Mouse (Mus musculus): ENCODE results near the gene Vipas39. TPM values are rescaled to one million over a fixed set of nuclear protein-coding genes. Genes with fewer than 3 reads are reported as not detected.

Gene Vipas39
- 23.7 and 24.5 TPM in 2 replicates for polyA plus RNA-seq (2012; rRNA removed)

GRCm38 (mm10) chr12:87266108-87266826 lies at the start of gene Vipas39, which contains the start of gene Ahsa1:
Gene Vipas39, minus strand, starts transcription at chr12:87266256.
Gene Ahsa1, plus strand, starts transcription at chr12:87266479.

DNA sequence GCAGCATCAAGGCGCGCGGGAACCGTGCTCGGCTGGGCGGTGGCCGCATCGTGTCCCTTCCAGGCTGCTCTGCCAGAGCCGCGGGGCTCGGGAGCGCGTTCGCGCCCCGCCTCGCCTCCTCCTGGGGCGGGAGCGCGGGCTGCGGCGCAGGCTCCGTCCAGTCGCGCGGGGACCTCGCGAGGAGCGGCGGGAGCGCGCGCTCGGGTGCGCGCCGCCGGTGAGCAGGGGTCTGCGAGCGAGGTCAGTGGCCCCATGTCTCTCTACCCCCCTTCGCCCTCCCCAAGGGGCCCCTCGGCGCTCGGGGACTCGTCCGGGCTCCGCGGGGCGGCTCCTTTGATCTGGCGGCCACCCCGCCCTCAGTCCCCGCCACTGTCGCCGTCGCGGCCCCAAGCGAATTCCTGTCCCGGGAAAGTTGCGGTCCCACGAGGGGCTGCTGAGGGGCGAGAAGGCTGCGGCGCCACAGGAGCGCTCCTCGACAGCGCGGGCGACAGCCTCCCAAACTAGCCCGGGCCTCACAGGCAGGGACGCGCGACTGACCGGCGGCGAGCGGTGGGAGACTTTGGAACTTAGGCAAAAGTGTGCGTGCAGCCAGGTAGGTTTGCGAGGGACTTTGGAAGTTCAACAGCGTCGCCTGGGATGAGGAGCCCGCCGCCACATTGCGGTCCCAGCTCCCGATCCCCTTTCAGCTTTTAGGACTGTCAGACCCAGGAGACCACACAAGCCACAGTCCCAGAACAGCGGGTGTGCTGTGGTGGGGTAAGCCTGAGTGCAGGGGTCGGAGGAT lies 33.8 kb upstream of the Vipas39 start, which contains the start of gene Ism2:
Ism2 (minus strand) TSS at position 49 of the 784 bp plus-strand sequence.

GRCm38 (mm10) chr12:87238632-87239031 lies 27.4 kb downstream of the Vipas39 start, which contains the start of gene Noxred1:
Gene Noxred1, minus strand, starts transcription at chr12:87238732.

GRCm38 (mm10) chr12:87199973-87200586 lies 66.0 kb downstream of the Vipas39 start, which contains the start of gene Tmed8:
Gene Tmed8, minus strand, starts transcription at chr12:87200454.

GRCm38 (mm10) chr12:87199206-87199972 lies 66.7 kb downstream of the Vipas39 start, which contains the start of gene Samd15:
Gene Samd15, plus strand, starts transcription at chr12:87199723.

Other genes starting within 250 kb of the Vipas39 start
- gene Tmem63c, start 244.9 kb downstream of the Vipas39 start, polyA plus RNA-seq (2012; rRNA removed), result 0.53 and 0.80 TPM in 2 replicates
- gene Ngb, start 163.7 kb downstream of the Vipas39 start, polyA plus RNA-seq (2012; rRNA removed), result 5.9 and 7.3 TPM in 2 replicates
- 25.0 and 32.1 TPM in 2 replicates for gene Gstz1, start 119.1 kb downstream of the Vipas39 start, polyA plus RNA-seq (2012; rRNA removed)
- gene Pomt2, start 118.3 kb downstream of the Vipas39 start, polyA plus RNA-seq (2012; rRNA removed), result 10.8 and 13.9 TPM in 2 replicates
- gene Samd15, start 66.5 kb downstream of the Vipas39 start, polyA plus RNA-seq (2012; rRNA removed), result 0.20 TPM in 1 of 2 replicates, not detected in the other
- gene Tmed8, start 65.8 kb downstream of the Vipas39 start, polyA plus RNA-seq (2012; rRNA removed), result 1.8 and 2.0 TPM in 2 replicates
- 0.40 and 0.44 TPM in 2 replicates for gene Noxred1, start 27.5 kb downstream of the Vipas39 start, polyA plus RNA-seq (2012; rRNA removed)
- gene Ahsa1, start 223 bp upstream of the Vipas39 start, polyA plus RNA-seq (2012; rRNA removed), result 43.3 and 45.1 TPM in 2 replicates
- 0.22 and 0.27 TPM in 2 replicates for gene Ism2, start 33.4 kb upstream of the Vipas39 start, polyA plus RNA-seq (2012; rRNA removed)
- 25.4 and 26.5 TPM in 2 replicates for gene Sptlc2, start 122.1 kb upstream of the Vipas39 start, polyA plus RNA-seq (2012; rRNA removed)
- gene Slirp, start 177.6 kb upstream of the Vipas39 start, polyA plus RNA-seq (2012; rRNA removed), result 7.6 and 8.3 TPM in 2 replicates
- gene Alkbh1, start 177.8 kb upstream of the Vipas39 start, polyA plus RNA-seq (2012; rRNA removed), result 13.7 and 14.7 TPM in 2 replicates
- 4.3 and 5.5 TPM in 2 replicates for gene Snw1, start 206.0 kb upstream of the Vipas39 start, polyA plus RNA-seq (2012; rRNA removed)
- not detected in 2 replicates for gene Gm5788, start 228.5 kb upstream of the Vipas39 start, polyA plus RNA-seq (2012; rRNA removed)
- gene Gm8300, start 248.1 kb upstream of the Vipas39 start, polyA plus RNA-seq (2012; rRNA removed), result not detected in 2 replicates